Mouse (Mus musculus) ES-CJ7 (cell line): Measurements from ENCODE around the gene Naxd.

Source experiments
- DNase-seq: peaks from one replicate; pipeline ENCODE4 v3.0.0; 2011; ENCODE audit warnings: low read depth, low spot score

Naxd gene

GRCm38 (mm10) chr8:11555720-11556591 lies 58.6 kb downstream of the Naxd start:
- peak; percentile 100 for DNase-seq

DNA sequence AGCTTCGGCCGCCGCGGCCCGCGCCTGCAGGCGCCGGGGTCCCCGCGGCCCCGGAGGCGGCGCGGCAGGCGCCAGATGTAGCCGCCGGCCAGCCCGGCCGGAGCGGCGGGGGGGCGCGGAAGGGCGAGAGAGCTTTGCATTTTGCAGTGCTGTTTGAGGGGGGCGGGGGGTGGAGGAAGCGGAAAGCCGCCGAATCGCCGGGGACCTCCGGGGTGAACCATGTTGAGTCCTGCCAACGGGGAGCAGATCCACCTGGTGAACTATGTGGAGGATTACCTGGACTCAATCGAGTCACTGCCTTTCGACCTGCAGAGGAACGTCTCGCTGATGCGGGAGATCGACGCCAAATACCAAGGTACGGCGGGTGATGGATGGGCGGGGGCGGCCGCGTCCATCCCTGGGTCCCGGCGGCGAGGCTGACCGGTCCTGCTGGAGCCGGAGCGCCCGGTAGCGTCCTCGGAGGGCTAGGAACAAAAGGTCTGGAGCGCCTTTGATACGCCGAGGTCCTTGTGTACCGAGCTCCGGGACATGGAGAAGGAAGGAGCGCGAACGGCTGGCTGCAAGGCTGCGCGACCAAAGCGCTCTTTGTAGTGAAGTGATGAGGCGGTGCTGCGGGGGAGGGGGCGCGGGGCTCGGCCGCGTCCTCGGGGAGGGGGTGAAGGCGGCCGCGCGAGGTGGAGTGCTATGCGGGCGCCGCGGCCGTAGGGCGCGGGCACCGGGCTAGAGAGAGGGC lies 59.6 kb downstream of the Naxd start:
- DNase-seq = no peak

GRCm38 (mm10) chr8:11557424-11557767 lies 60.1 kb downstream of the Naxd start:
- no peak for DNase-seq

- peak; percentile 99 for DNase-seq
Measured at GRCm38 (mm10) chr8:11557768-11558629, 60.7 kb downstream of the Naxd start.

DNA sequence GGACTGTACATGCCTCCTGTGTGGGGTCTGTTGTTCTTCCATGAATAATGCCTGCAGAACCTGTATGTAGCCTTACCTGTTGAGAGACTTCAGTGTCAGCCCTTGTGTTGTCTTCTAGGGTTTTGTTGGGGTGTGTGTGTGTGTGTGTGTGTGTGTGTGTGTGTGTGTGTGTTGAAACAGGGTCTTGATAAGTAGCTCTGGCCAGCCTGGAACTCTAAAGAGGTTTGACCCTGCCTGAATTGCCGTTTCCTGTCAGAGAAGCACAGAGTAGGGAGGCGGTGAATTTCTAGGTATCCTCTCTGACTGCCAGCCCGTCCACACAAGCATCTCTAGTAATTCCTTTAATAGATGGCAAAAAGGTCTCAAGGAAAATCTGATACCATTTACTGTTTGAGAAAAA lies 62.2 kb downstream of the Naxd start:
- DNase-seq = no peak

- DNase-seq = no peak
Measured at GRCm38 (mm10) chr8:11560220-11560619, 62.9 kb downstream of the Naxd start.

- no peak for DNase-seq
Measured at GRCm38 (mm10) chr8:11564236-11564635, 66.9 kb downstream of the Naxd start.
